Mouse (Mus musculus) gastrocnemius, postnatal 10 days (tissue): ENCODE data around the gene Cttnbp2nl. TPM values are rescaled to one million over a fixed set of nuclear protein-coding genes. Genes with fewer than 3 reads are reported as not detected.
A peak's percentile ranks its signal among the peaks of the same experiment; 100 is the strongest.

ENCODE experiments used
- DNase-seq: peaks from one replicate; pipeline ENCODE4 v3.0.0; 2021; ENCODE audit warnings: mixed read lengths
- long read RNA-seq, 2 experiments: library from polyadenylated mRNA; stranded (forward); transcript quantifications; one replicate each; pipeline ENCODE4 v2.0.0; 2021
- total RNA-seq, 2 experiments: library from RNA; stranded (reverse); gene quantifications; 2 replicates each; pipeline ENCODE4 v1.2.3; 2021

The Cttnbp2nl gene
- 10 to 100 TPM; 13.5 to 13.9 TPM for total RNA-seq
- long read RNA-seq, experiment 1, full-length matches to known transcripts: 10 of 18 reads
- long read RNA-seq, experiment 1, partial matches to known transcripts: 1 of 18 reads
- long read RNA-seq, experiment 1, other reads (novel, unspliced or antisense): 7 of 18 reads
- long read RNA-seq, experiment 2, full-length matches to known transcripts: 5 of 7 reads
- long read RNA-seq, experiment 2, partial matches to known transcripts: 1 of 7 reads
- long read RNA-seq, experiment 2, other reads (novel, unspliced or antisense): 1 of 7 reads

- DNase-seq: peak; percentile 98
These were observed at the start of gene Cttnbp2nl for GRCm38 (mm10) chr3:105052937-105053697. Gene Cttnbp2nl (minus strand): TSS chr3:105053146.

- no peak for DNase-seq
These were observed 47.3 kb upstream of the Cttnbp2nl start for GRCm38 (mm10) chr3:105100270-105100589.

- no peak for DNase-seq
These were observed 46.8 kb upstream of the Cttnbp2nl start for GRCm38 (mm10) chr3:105099526-105100269.

GRCm38 (mm10) chr3:105097581-105097980, 44.6 kb upstream of the Cttnbp2nl start:
- no peak for DNase-seq

GRCm38 (mm10) chr3:105095026-105095425, 42.1 kb upstream of the Cttnbp2nl start:
- DNase-seq: no peak

- no peak for DNase-seq
These were observed 41.5 kb upstream of the Cttnbp2nl start for GRCm38 (mm10) chr3:105094448-105094847.

GRCm38 (mm10) chr3:105092721-105093505, 40.0 kb upstream of the Cttnbp2nl start:
- DNase-seq: no peak

- peak; percentile 24 for DNase-seq
These were observed 38.0 kb upstream of the Cttnbp2nl start for GRCm38 (mm10) chr3:105090981-105091380.

GRCm38 (mm10) chr3:105090147-105090546, 37.2 kb upstream of the Cttnbp2nl start:
- no peak for DNase-seq

- no peak for DNase-seq
These were observed 35.7 kb upstream of the Cttnbp2nl start for GRCm38 (mm10) chr3:105088638-105089037.

- DNase-seq: no peak
These were observed 34.4 kb upstream of the Cttnbp2nl start for GRCm38 (mm10) chr3:105087344-105087743.

GRCm38 (mm10) chr3:105078231-105078826, 25.4 kb upstream of the Cttnbp2nl start:
- peak; percentile 73 for DNase-seq

- DNase-seq: no peak
These were observed 22.9 kb upstream of the Cttnbp2nl start for GRCm38 (mm10) chr3:105075796-105076195.

- DNase-seq: no peak
These were observed 19.6 kb upstream of the Cttnbp2nl start for GRCm38 (mm10) chr3:105072536-105072935.

GRCm38 (mm10) chr3:105071251-105071650, 18.3 kb upstream of the Cttnbp2nl start:
- DNase-seq: no peak

GRCm38 (mm10) chr3:105070553-105070952, 17.6 kb upstream of the Cttnbp2nl start:
- no peak for DNase-seq

GRCm38 (mm10) chr3:105066544-105066943, 13.6 kb upstream of the Cttnbp2nl start, which contains the start of gene 4930564D02Rik:
Gene 4930564D02Rik (plus strand): TSS chr3:105066844.
- no peak for DNase-seq

GRCm38 (mm10) chr3:105062676-105063075, 9.7 kb upstream of the Cttnbp2nl start:
- no peak for DNase-seq

- DNase-seq: no peak
These were observed 9.0 kb upstream of the Cttnbp2nl start for GRCm38 (mm10) chr3:105061991-105062390.

GRCm38 (mm10) chr3:105061496-105061895, 8.6 kb upstream of the Cttnbp2nl start:
- no peak for DNase-seq

GRCm38 (mm10) chr3:105060992-105061391, 8.0 kb upstream of the Cttnbp2nl start:
- no peak for DNase-seq

GRCm38 (mm10) chr3:105059911-105060310, 7.0 kb upstream of the Cttnbp2nl start:
- DNase-seq: no peak
